Mouse (Mus musculus) heart, adult 2 months (tissue): Measurements from ENCODE around the gene Ggps1. TPM values are rescaled to one million over a fixed set of nuclear protein-coding genes. Genes with fewer than 3 reads are reported as not detected.

Experiments
- DNase-seq, 2 experiments: peaks; one replicate each; pipeline ENCODE4 v3.0.0; 2021
- H3K27ac ChIP-seq: fragments of 200-600 bp; 2 replicates; pipeline ENCODE4 v1.8.1; 2022
- H3K27me3 ChIP-seq: fragments of 200-500 bp; 2 replicates; pipeline ENCODE4 v1.6.1; 2012; ENCODE audit warnings: mild to moderate bottlenecking, low read length, inconsistent platforms, mixed read lengths; ENCODE audit not compliant: control insufficient read depth, insufficient read depth
- H3K36me3 ChIP-seq: fragments of 200-500 bp; 2 replicates; pipeline ENCODE4 v1.6.1; 2012; ENCODE audit warnings: low read length, inconsistent platforms; ENCODE audit not compliant: control insufficient read depth, insufficient read depth
- H3K4me1 ChIP-seq: fragments of 200-500 bp; 2 replicates; pipeline ENCODE4 v1.6.1; 2011; ENCODE audit warnings: low read length; ENCODE audit not compliant: control insufficient read depth, insufficient read depth
- H3K4me3 ChIP-seq: fragments of 200-600 bp; 2 replicates; pipeline ENCODE4 v1.8.1; 2022
- H3K79me2 ChIP-seq: fragments of 200-500 bp; replicated peaks from 2 replicates; pipeline ENCODE4 v1.6.1; 2012; ENCODE audit warnings: mild to moderate bottlenecking, inconsistent platforms, low read length, moderate library complexity, mixed read lengths; ENCODE audit not compliant: control insufficient read depth, insufficient read depth
- H3K9ac ChIP-seq: fragments of 200-500 bp; 2 replicates; pipeline ENCODE4 v1.6.1; 2012; ENCODE audit warnings: low read depth, mild to moderate bottlenecking, control low read depth, inconsistent platforms, low read length, mixed read lengths
- CTCF ChIP-seq: fragments of 200-600 bp; IDR thresholded peaks from 2 replicates; pipeline ENCODE4 v1.8.1; 2022; ENCODE audit warnings: antibody characterized with exemption, mild to moderate bottlenecking, moderate library complexity
- EP300 ChIP-seq: fragments of 200-500 bp; IDR thresholded peaks from 2 replicates; pipeline ENCODE4 v1.6.1; 2011; ENCODE audit warnings: low read depth, low read length, control low read depth; ENCODE audit not compliant: insufficient read depth
- POLR2A ChIP-seq: fragments of 200-500 bp; IDR thresholded peaks from 2 replicates; pipeline ENCODE4 v1.6.1; 2011; ENCODE audit warnings: mild to moderate bottlenecking, low read depth, low read length, control low read depth; ENCODE audit not compliant: insufficient read depth
- WGBS: fragments of 180-500 bp; shearing (Covaris S2); methylation state at CpG from one replicate; pipeline ENCODE4 v1.1.7; 2018; 5-methylcytosine and 5-hydroxymethylcytosine counted together
- intact Hi-C: fragments of 180-260 bp; cut with DNase I; formaldehyde crosslinking; loops from one replicate; pipeline ENCODE4 v1.15.1; 2025
- polyA plus RNA-seq: library from polyadenylated mRNA; depleted of rRNA; stranded (reverse); fragments of >200 nt; gene quantifications from 2 replicates; pipeline ENCODE4 v1.2.3, GENCODE M21; 2012
- total RNA-seq, 2 experiments: library from RNA; stranded (reverse); gene quantifications; 2 replicates each; pipeline ENCODE4 v1.2.3; 2021

The Ggps1 gene
- total and polyA plus RNA-seq, 3 experiments = 8.2 to 24.2 (median 19.2) TPM

DNA sequence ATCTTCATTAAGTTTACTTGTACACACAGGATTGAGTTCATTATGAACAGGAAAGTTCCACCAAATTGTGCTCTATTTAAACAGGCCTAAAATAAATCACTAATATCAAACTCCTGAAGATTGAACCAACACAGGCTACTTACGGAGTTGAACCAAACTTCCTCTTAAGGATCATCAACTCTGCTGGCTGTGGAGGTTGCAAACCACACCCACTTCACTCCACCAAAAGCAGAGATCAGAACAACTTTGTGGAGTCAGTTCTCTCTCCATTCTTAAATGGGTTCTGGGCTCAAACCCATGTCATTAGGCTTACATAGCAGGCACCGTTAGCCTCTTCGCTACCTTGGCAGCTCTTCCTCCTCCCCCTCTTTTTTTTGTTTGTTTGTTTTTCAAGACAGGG lies 44.4 kb downstream of the Ggps1 start:
- no peak overlapping the region for H3K4me3 ChIP-seq
- WGBS = 92% methylated on average over 3 of the region's 3 CpGs
- intact Hi-C loops = no loop called here
- no peak for TF ChIP-seq CTCF
- no peak for TF ChIP-seq EP300
- no peak overlapping the region for H3K27ac ChIP-seq
- H3K27me3 ChIP-seq = no peaks in the 10 kb centered on the region
- DNase-seq = no peak
- H3K36me3 ChIP-seq = no peaks in the 10 kb centered on the region
- no peaks in the 10 kb centered on the region for H3K79me2 ChIP-seq
- H3K4me1 ChIP-seq = no peaks in the 10 kb centered on the region
- H3K9ac ChIP-seq = no peak overlapping the region

- no peaks in the 10 kb centered on the region for H3K36me3 ChIP-seq
- no peaks in the 10 kb centered on the region for H3K79me2 ChIP-seq
- no peak for DNase-seq
- H3K27ac ChIP-seq = no peak overlapping the region
- no peaks in the 10 kb centered on the region for H3K27me3 ChIP-seq
- TF ChIP-seq CTCF (no peak), EP300 (no peak), POLR2A (no peak)
- no peaks in the 10 kb centered on the region for H3K4me1 ChIP-seq
- intact Hi-C loops = no loop called here
- no peak overlapping the region for H3K4me3 ChIP-seq
- H3K9ac ChIP-seq = no peak overlapping the region
Observed at GRCm38 (mm10) chr13:14018283-14018682, 45.0 kb downstream of the Ggps1 start.

GRCm38 (mm10) chr13:14015609-14016008 lies 47.7 kb downstream of the Ggps1 start:
- TF ChIP-seq CTCF = no peak
- no peaks in the 10 kb centered on the region for H3K27me3 ChIP-seq
- 86% methylated on average over 6 of the region's 6 CpGs for WGBS
- H3K4me1 ChIP-seq = no peaks in the 10 kb centered on the region
- H3K9ac ChIP-seq = no peak overlapping the region
- no peak overlapping the region for H3K4me3 ChIP-seq
- no peaks in the 10 kb centered on the region for H3K79me2 ChIP-seq
- no peaks in the 10 kb centered on the region for H3K36me3 ChIP-seq
- no peak for DNase-seq
- no peak overlapping the region for H3K27ac ChIP-seq
- intact Hi-C loops = no loop called here

DNA sequence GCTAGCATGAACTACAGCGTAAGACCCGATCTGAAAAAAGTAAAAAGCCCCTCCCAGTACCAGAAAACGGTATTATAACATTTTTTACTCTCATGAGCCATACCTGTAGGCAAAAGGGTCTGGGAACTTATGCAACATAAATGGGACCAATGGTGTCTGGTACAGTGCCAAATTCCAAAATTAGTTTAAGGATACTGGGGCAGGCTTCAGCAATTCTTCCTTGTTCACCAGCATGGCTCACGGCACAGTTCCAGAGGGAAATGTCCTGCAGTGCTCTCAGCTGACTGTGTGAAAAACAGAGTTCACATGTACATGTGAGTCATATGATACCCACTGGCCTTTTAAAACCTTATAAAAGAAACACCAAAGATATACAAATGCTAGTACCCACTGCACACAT lies 48.7 kb downstream of the Ggps1 start:
- Histone ChIP-seq H3K27me3 (no peaks in the 10 kb centered on the region), H3K79me2 (no peaks in the 10 kb centered on the region), H3K4me3 (no peak overlapping the region), H3K36me3 (no peaks in the 10 kb centered on the region), H3K9ac (no peak overlapping the region), H3K4me1 (no peaks in the 10 kb centered on the region), H3K27ac (no peak overlapping the region)
- intact Hi-C loops = no loop called here
- WGBS = 89% methylated on average over 4 of the region's 4 CpGs
- no peak for DNase-seq
- TF ChIP-seq POLR2A (no peak), EP300 (no peak), CTCF (no peak)

DNA sequence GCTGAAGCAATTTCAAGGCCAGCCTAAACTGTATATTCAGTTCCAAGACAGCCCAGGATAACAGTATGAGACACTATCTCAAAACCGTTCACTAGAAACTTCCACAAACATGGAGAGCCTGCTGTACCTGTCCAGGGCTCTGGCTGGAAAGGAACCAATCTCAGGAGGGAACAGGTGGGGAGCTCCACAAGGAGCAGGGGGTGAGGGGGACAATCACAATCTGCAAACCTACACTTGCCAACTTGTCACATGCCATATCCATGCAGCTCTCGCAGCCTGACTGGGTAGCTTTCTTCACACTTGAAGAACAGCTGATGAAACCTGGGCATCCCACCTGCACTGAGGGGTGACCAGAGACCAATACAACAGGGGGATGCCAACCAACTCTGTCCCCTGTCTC lies 49.3 kb downstream of the Ggps1 start:
- no peak overlapping the region for H3K4me3 ChIP-seq
- H3K27me3 ChIP-seq = no peaks in the 10 kb centered on the region
- intact Hi-C loops = no loop called here
- no peak overlapping the region for H3K27ac ChIP-seq
- H3K36me3 ChIP-seq = no peaks in the 10 kb centered on the region
- no peaks in the 10 kb centered on the region for H3K79me2 ChIP-seq
- no peaks in the 10 kb centered on the region for H3K4me1 ChIP-seq
- DNase-seq = no peak
- 88% methylated on average over 2 of the region's 2 CpGs for WGBS
- TF ChIP-seq CTCF (no peak), EP300 (no peak), POLR2A (no peak)
- no peak overlapping the region for H3K9ac ChIP-seq

DNA sequence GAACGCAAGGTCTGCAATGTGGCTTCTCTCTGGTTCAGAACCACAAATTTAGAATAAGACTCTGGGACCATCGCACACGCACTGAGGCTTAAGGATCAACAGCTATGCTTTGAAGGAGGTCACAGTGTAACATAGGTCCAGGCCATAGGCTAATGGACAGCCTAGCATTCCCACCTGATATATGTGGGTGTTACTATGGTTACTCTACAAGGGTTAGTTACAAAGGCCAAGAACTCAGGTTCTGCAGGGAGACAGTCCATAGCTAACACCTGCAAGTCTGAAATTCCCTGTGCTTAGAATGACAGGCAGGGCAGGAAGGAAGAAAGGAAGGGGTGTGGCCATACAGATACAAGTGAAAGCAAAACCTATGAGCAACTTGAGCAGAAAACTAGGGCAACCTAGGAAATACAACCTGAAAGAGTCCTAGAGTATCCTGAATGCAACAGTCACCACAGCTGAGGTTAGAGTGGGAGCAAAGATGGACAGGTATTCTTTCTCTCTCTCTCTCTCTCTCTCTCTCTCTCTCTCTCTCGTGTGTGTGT lies 51.8 kb downstream of the Ggps1 start:
- Histone ChIP-seq H3K4me3 (no peak overlapping the region), H3K4me1 (no peaks in the 10 kb centered on the region), H3K27me3 (no peaks in the 10 kb centered on the region), H3K9ac (no peak overlapping the region), H3K27ac (no peak overlapping the region), H3K36me3 (no peaks in the 10 kb centered on the region), H3K79me2 (no peaks in the 10 kb centered on the region)
- no peak for DNase-seq
- TF ChIP-seq EP300 = no peak
- TF ChIP-seq POLR2A = no peak
- TF ChIP-seq CTCF = no peak
- intact Hi-C loops = no loop called here
- 92% methylated on average over 4 of the region's 4 CpGs for WGBS
